Mouse (Mus musculus): ENCODE measurements around the gene Cd27. TPM values are rescaled to one million over a fixed set of nuclear protein-coding genes. Genes with fewer than 3 reads are reported as not detected.
A peak's percentile ranks its signal among the peaks of the same experiment; 100 is the strongest.

The Cd27 gene
- polyA plus RNA-seq, 1 experiment from 2014 or later: 1.1 TPM

DNA sequence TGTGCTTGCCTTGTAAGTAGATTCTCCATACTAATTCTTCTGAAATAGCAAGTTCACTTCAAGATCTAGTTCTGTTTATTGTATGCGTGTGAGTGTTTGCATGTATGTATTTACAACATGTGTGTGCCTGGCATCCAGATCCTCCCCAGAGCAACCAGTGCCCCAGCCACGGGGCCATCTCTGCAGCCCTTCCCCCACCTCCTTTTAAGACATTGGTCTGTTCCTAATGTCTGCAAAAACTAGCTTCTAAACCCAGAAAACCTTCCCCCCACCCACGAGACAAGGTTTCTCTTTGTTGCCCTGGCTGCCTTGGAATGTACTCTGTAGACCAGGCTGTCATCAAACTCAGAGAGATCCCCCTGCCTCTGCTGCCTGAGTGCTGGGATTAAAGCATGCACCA lies 14.2 kb downstream of the Cd27 start:
- Histone ChIP-seq H3K4me2 (ENCODE audit: low read length) (no peak overlapping the region), H3K36me3 (ENCODE audit: control insufficient read depth, insufficient read depth, low read length) (no peaks in the 10 kb centered on the region), H3K9ac (ENCODE audit: low read depth, low read length) (no peak overlapping the region), H3K9me3 (replicated peaks; ENCODE audit: control insufficient read depth, low read length, poor library complexity, severe bottlenecking) (no peaks in the 10 kb centered on the region), H3K4me3 (ENCODE audit: low read depth, low read length) (no peak overlapping the region), H3K27me3 (ENCODE audit: control insufficient read depth, insufficient read depth, low read depth, low read length) (no peaks in the 10 kb centered on the region), H3K4me1 (ENCODE audit: control insufficient read depth, insufficient read depth, low read length) (no peaks in the 10 kb centered on the region), H3K27ac (ENCODE audit: low read length) (no peak overlapping the region)
- WGBS: 89% methylated on average over 3 of the region's 3 CpGs
- no peak for ATAC-seq

GRCm38 (mm10) chr6:125222146-125222545 lies 14.7 kb downstream of the Cd27 start:
- Histone ChIP-seq H3K4me2 (ENCODE audit: low read length) (no peak overlapping the region), H3K36me3 (ENCODE audit: control insufficient read depth, insufficient read depth, low read length) (no peaks in the 10 kb centered on the region), H3K27ac (ENCODE audit: low read length) (no peak overlapping the region), H3K4me3 (ENCODE audit: low read depth, low read length) (no peak overlapping the region), H3K4me1 (ENCODE audit: control insufficient read depth, insufficient read depth, low read length) (no peaks in the 10 kb centered on the region), H3K9me3 (replicated peaks; ENCODE audit: control insufficient read depth, low read length, poor library complexity, severe bottlenecking) (no peaks in the 10 kb centered on the region), H3K27me3 (ENCODE audit: control insufficient read depth, insufficient read depth, low read depth, low read length) (no peaks in the 10 kb centered on the region), H3K9ac (ENCODE audit: low read depth, low read length) (no peak overlapping the region)
- WGBS: 77% methylated on average over 2 of the region's 2 CpGs
- ATAC-seq: no peak

DNA sequence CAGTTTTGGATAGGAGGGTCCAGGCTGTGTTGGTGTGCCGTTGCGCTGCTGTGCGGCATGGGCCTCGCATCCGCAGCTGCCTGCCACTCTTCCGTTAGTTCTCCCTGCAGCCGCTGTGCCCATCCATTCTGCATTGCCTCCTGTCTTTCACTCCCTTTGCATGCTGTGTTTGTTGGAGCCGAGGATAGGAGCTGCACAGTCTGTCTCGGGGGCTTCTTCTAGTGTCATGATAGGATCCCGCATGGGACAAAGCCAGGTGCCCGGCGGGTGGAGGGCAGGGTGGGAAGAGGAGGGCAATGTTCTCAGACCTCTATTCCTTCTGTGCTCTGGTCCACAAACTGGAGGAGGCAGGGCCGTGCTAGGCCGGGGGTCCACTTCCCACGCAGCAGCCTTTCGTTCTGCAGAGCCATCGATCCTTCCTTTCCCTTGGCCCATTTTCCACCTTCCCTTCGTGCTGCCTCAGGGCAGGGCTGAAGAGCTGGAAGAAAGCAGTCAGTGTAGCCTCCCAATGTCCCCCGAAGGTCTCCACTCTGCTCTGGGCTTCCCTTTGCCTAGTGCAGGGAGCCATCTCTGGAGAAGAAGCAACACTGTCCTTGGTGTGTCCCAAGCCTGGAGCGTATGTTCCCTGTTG lies 15.6 kb downstream of the Cd27 start:
- Histone ChIP-seq H3K27me3 (ENCODE audit: control insufficient read depth, insufficient read depth, low read depth, low read length) (no peaks in the 10 kb centered on the region), H3K4me2 (ENCODE audit: low read length) (no peak overlapping the region), H3K4me1 (ENCODE audit: control insufficient read depth, insufficient read depth, low read length) (peaks cover 4% of the 10 kb centered on the region; the same call in 1 of the 2 replicates), H3K9me3 (replicated peaks; ENCODE audit: control insufficient read depth, low read length, poor library complexity, severe bottlenecking) (no peaks in the 10 kb centered on the region), H3K36me3 (ENCODE audit: control insufficient read depth, insufficient read depth, low read length) (no peaks in the 10 kb centered on the region), H3K4me3 (ENCODE audit: low read depth, low read length) (no peak overlapping the region), H3K9ac (ENCODE audit: low read depth, low read length) (no peak overlapping the region), H3K27ac (ENCODE audit: low read length) (no peak overlapping the region)
- WGBS: 93% methylated on average over 19 of the region's 20 CpGs
- ATAC-seq: no peak

GRCm38 (mm10) chr6:125218963-125219362 lies 17.8 kb downstream of the Cd27 start:
- H3K36me3 ChIP-seq (ENCODE audit: control insufficient read depth, insufficient read depth, low read length): no peaks in the 10 kb centered on the region
- H3K27ac ChIP-seq (ENCODE audit: low read length): no peak overlapping the region
- ATAC-seq: no peak
- no peaks in the 10 kb centered on the region for H3K9me3 ChIP-seq (replicated peaks; ENCODE audit: control insufficient read depth, low read length, poor library complexity, severe bottlenecking)
- no peak overlapping the region for H3K4me3 ChIP-seq (ENCODE audit: low read depth, low read length)
- WGBS: 89% methylated on average over 4 of the region's 4 CpGs
- H3K4me1 ChIP-seq (ENCODE audit: control insufficient read depth, insufficient read depth, low read length): peaks cover 7% of the 10 kb centered on the region
- no peak overlapping the region for H3K9ac ChIP-seq (ENCODE audit: low read depth, low read length)
- no peaks in the 10 kb centered on the region for H3K27me3 ChIP-seq (ENCODE audit: control insufficient read depth, insufficient read depth, low read depth, low read length)
- H3K4me2 ChIP-seq (ENCODE audit: low read length): no peak overlapping the region

DNA sequence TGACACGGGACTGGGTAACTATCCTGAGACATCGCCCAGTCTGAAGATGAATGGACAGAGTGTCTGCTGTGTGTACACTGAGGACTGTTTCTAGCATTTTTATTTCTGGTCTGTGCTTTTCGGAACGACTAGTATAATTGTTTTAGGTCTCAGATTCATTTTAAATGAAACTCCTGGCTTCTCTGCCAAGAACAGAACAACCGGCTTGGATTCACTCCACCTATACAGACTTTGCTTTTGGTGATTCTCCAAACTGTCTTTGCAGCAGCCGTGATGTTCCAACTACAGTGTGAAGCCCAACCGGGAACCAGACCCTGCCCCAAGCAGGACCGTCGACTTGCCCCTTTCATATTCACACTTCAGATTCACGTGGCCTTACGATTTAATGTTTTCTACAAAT lies 18.9 kb downstream of the Cd27 start:
- no peak overlapping the region for H3K4me3 ChIP-seq (ENCODE audit: low read depth, low read length)
- H3K9ac ChIP-seq (ENCODE audit: low read depth, low read length): no peak overlapping the region
- no peak overlapping the region for H3K4me2 ChIP-seq (ENCODE audit: low read length)
- peaks cover 5% of the 10 kb centered on the region; the same call in 1 of the 2 replicates for H3K27me3 ChIP-seq (ENCODE audit: control insufficient read depth, insufficient read depth, low read depth, low read length)
- H3K36me3 ChIP-seq (ENCODE audit: control insufficient read depth, insufficient read depth, low read length): no peaks in the 10 kb centered on the region
- H3K9me3 ChIP-seq (replicated peaks; ENCODE audit: control insufficient read depth, low read length, poor library complexity, severe bottlenecking): no peaks in the 10 kb centered on the region
- H3K27ac ChIP-seq (ENCODE audit: low read length): no peak overlapping the region
- WGBS: 90% methylated on average over 11 of the region's 11 CpGs
- H3K4me1 ChIP-seq (ENCODE audit: control insufficient read depth, insufficient read depth, low read length): peaks cover 7% of the 10 kb centered on the region
- ATAC-seq: no peak

- Histone ChIP-seq H3K4me2 (ENCODE audit: low read length) (no peak overlapping the region), H3K9me3 (replicated peaks; ENCODE audit: control insufficient read depth, low read length, poor library complexity, severe bottlenecking) (no peaks in the 10 kb centered on the region), H3K9ac (ENCODE audit: low read depth, low read length) (no peak overlapping the region), H3K4me3 (ENCODE audit: low read depth, low read length) (no peak overlapping the region), H3K36me3 (ENCODE audit: control insufficient read depth, insufficient read depth, low read length) (no peaks in the 10 kb centered on the region), H3K4me1 (ENCODE audit: control insufficient read depth, insufficient read depth, low read length) (peaks cover 7% of the 10 kb centered on the region), H3K27ac (ENCODE audit: low read length) (no peak overlapping the region), H3K27me3 (ENCODE audit: control insufficient read depth, insufficient read depth, low read depth, low read length) (peaks cover 5% of the 10 kb centered on the region; the same call in 1 of the 2 replicates)
- ATAC-seq: no peak
- WGBS: 78% methylated on average over 2 of the region's 2 CpGs
These were observed 19.9 kb downstream of the Cd27 start for GRCm38 (mm10) chr6:125216898-125217297.

DNA sequence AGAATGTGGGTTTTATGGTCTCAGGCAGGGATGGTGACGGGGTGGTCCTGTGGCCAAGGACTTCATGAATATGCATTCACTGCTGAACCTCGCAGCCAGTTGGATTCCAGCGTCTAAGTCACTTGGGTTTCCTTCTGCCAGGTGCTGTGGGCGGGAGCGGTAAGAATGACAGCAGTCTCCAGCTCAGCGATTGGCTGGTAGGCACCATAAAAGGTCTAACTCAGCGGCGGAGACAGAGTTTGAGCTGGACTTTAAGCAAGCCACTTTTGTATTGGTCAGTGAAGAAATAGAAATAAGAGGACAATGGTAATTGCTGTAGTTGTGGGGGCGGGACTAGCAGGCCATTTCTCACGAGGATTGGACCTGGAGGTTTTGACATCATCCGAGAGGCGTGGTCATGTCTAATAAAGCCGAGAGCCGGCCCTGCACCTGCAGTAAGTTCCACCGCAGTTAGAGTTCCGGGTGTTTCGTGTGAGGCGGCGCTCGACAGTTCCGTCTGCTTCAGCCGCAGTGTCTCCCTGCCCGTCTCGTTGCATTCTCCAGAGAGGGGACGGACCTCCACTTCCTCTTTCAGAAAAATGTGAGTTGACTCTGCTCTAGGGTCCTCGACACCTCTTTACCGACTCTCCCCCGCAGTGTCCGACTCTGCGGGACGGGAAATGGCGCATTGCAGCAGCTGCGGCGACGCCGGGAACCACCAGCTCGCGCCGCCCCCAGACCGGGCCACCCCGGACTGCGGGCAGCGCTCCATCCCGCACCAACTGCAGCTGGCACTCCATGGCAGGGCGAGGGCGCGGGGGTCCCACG lies 21.5 kb downstream of the Cd27 start, which contains the start of gene Vamp1:
Gene Vamp1 (plus strand): TSS at position 404 of the 807 bp plus-strand sequence.
- H3K36me3 ChIP-seq (ENCODE audit: control insufficient read depth, insufficient read depth, low read length): no peaks in the 10 kb centered on the region
- H3K9me3 ChIP-seq (replicated peaks; ENCODE audit: control insufficient read depth, low read length, poor library complexity, severe bottlenecking): no peaks in the 10 kb centered on the region
- peak; percentile 98 for ATAC-seq
- H3K27me3 ChIP-seq (ENCODE audit: control insufficient read depth, insufficient read depth, low read depth, low read length): peaks cover 5% of the 10 kb centered on the region; the same call in 1 of the 2 replicates
- H3K4me2 ChIP-seq (ENCODE audit: low read length): peak within 1 kb of the TSS; percentile 63
- H3K27ac ChIP-seq (ENCODE audit: low read length): peak within 1 kb of the TSS; percentile 85
- peaks cover 7% of the 10 kb centered on the region for H3K4me1 ChIP-seq (ENCODE audit: control insufficient read depth, insufficient read depth, low read length)
- under 1% methylated on average over 48 of the region's 48 CpGs for WGBS
- H3K9ac ChIP-seq (ENCODE audit: low read depth, low read length): peak within 1 kb of the TSS; percentile 79
- peak within 1 kb of the TSS; percentile 58 for H3K4me3 ChIP-seq (ENCODE audit: low read depth, low read length)

DNA sequence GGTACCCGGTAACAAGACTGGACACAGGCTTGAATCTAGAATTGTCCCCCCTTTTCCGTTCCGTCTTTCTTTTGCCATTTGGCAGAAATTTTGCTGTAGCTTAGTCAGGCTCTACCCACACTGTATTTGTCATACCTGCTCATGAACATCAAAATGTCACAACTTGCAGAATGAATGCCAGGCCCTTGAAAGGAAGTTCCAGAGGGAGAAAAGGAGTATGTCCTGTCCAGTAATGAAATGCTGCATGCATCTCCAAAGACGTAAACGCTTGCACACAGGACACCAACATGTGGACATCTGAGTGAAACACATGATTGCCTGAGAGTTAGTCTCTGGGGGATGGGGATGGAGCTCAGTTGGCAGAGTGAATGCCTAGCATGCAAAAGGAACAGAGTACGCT lies 23.1 kb downstream of the Cd27 start:
- no peak for ATAC-seq
- 87% methylated on average over 6 of the region's 6 CpGs for WGBS
- no peak overlapping the region for H3K4me2 ChIP-seq (ENCODE audit: low read length)
- peaks cover 5% of the 10 kb centered on the region; the same call in 1 of the 2 replicates for H3K27me3 ChIP-seq (ENCODE audit: control insufficient read depth, insufficient read depth, low read depth, low read length)
- H3K9me3 ChIP-seq (replicated peaks; ENCODE audit: control insufficient read depth, low read length, poor library complexity, severe bottlenecking): no peaks in the 10 kb centered on the region
- H3K4me3 ChIP-seq (ENCODE audit: low read depth, low read length): no peak overlapping the region
- H3K27ac ChIP-seq (ENCODE audit: low read length): no peak overlapping the region
- H3K4me1 ChIP-seq (ENCODE audit: control insufficient read depth, insufficient read depth, low read length): peaks cover 7% of the 10 kb centered on the region
- no peak overlapping the region for H3K9ac ChIP-seq (ENCODE audit: low read depth, low read length)
- no peaks in the 10 kb centered on the region for H3K36me3 ChIP-seq (ENCODE audit: control insufficient read depth, insufficient read depth, low read length)

GRCm38 (mm10) chr6:125213129-125213528 lies 23.7 kb downstream of the Cd27 start:
- Histone ChIP-seq H3K27ac (ENCODE audit: low read length) (no peak overlapping the region), H3K4me1 (ENCODE audit: control insufficient read depth, insufficient read depth, low read length) (peaks cover 7% of the 10 kb centered on the region), H3K4me2 (ENCODE audit: low read length) (no peak overlapping the region), H3K36me3 (ENCODE audit: control insufficient read depth, insufficient read depth, low read length) (no peaks in the 10 kb centered on the region), H3K9ac (ENCODE audit: low read depth, low read length) (no peak overlapping the region), H3K4me3 (ENCODE audit: low read depth, low read length) (no peak overlapping the region), H3K9me3 (replicated peaks; ENCODE audit: control insufficient read depth, low read length, poor library complexity, severe bottlenecking) (no peaks in the 10 kb centered on the region), H3K27me3 (ENCODE audit: control insufficient read depth, insufficient read depth, low read depth, low read length) (peaks cover 5% of the 10 kb centered on the region; the same call in 1 of the 2 replicates)
- ATAC-seq: no peak
- 79% methylated on average over 6 of the region's 6 CpGs for WGBS

Measured in midbrain, embryonic 16.5 days (tissue).